Mouse (Mus musculus) thymus, postnatal 36 days (tissue): Measurements from ENCODE around the gene Slc43a1.
"Not testable (repeated sequence)": the region's sequence is repeated elsewhere in the genome, so short reads cannot be mapped to it uniquely, and the experiment has no call there.

Experiments
- DNase-seq, 2 experiments: peaks; one replicate each; pipeline ENCODE4 v3.0.0; 2022; ENCODE audit warnings: mixed read lengths in 2 of 2

Slc43a1 gene

GRCm38 (mm10) chr2:84896686-84897085 lies 58.0 kb downstream of the Slc43a1 start:
- not testable (repeated sequence) for DNase-seq

GRCm38 (mm10) chr2:84912722-84913121 lies 74.1 kb downstream of the Slc43a1 start:
- DNase-seq, result no peak
